Comparison of ENCODE assay signal across 7 mouse cellular contexts in genomic region chr11:84729189-84729588, GRCm38 (mm10).
A peak's percentile ranks its signal among the peaks of the same experiment; 100 is the strongest.
DNase-seq lines count a peak whose midpoint lies in the region; ATAC-seq and TF ChIP-seq lines count a peak whose summit lies in the region.

No protein-coding gene starts in this region.

- ATAC-seq in forebrain, embryonic 13.5 days = no peak

- no peak overlapping the region for H3K4me3 ChIP-seq in forebrain, embryonic 13.5 days

- no peak overlapping the region for H3K4me2 ChIP-seq in forebrain, embryonic 13.5 days

- H3K27ac ChIP-seq in forebrain, embryonic 13.5 days = no peak overlapping the region

- WGBS in forebrain, embryonic 13.5 days = 18% methylated on average over 2 of the region's 2 CpGs

- DNase-seq in thymus, postnatal 25 days = peak; percentile 12
- DNase-seq in thymus, adult 18-20 months = no peak
- peak; percentile 72 for DNase-seq in brain, embryonic 14.5 days (ENCODE audit: low read depth)
- peak; percentile 89 for DNase-seq in kidney, postnatal 4 days
- DNase-seq in retina, embryonic 14.5 days (ENCODE audit: low spot score) = peak; percentile 84
- no peak for DNase-seq in cerebellum, postnatal 10 days

- peaks cover 58% of the 10 kb centered on the region for H3K27me3 ChIP-seq in forebrain, embryonic 13.5 days

- H3K36me3 ChIP-seq in forebrain, embryonic 13.5 days (ENCODE audit: poor library complexity, severe bottlenecking) = no peaks in the 10 kb centered on the region

- H3K4me1 ChIP-seq in forebrain, embryonic 13.5 days = 0 out of 2 replicates have a peak, but pooled peaks cover 4% of the 10 kb centered on the region

- H3K9me3 ChIP-seq in forebrain, embryonic 13.5 days (replicated peaks) = no peaks in the 10 kb centered on the region

- TF ChIP-seq CTCF in brain, embryonic 14.5 days (IDR thresholded peaks at IDR 0.05; ENCODE audit: borderline replicate concordance, extremely low read depth, insufficient read depth, insufficient read length) = no peak

- no peak overlapping the region for H3K9ac ChIP-seq in forebrain, embryonic 13.5 days

- no peak for TF ChIP-seq POLR2A in brain, embryonic 14.5 days (IDR thresholded peaks at IDR 0.05; ENCODE audit: borderline replicate concordance, extremely low read depth, insufficient read depth, insufficient read length, poor library complexity, severe bottlenecking)

Comparison
In these comparisons a context has a peak if more than half of its experiments do, and no peak if none do; other contexts are left out.
1. DNase-seq: peak in thymus, postnatal 25 days (single experiment), brain, embryonic 14.5 days (single experiment), kidney, postnatal 4 days (2 of 2) and retina, embryonic 14.5 days (single experiment); none in thymus, adult 18-20 months (0 of 2) and cerebellum, postnatal 10 days (0 of 2).